Mouse (Mus musculus) heart, embryonic 15.5 days (tissue): ENCODE data around the gene Tdp2. TPM values are rescaled to one million over a fixed set of nuclear protein-coding genes. Genes with fewer than 3 reads are reported as not detected.

Experiments used
- ATAC-seq: fragments of 200-750 bp; cut with Nextera tagmentation; replicated peaks from 2 replicates; pipeline ENCODE4 v1.8.0; 2017; ENCODE audit warnings: low read depth, moderate TSS enrichment; ENCODE audit not compliant: insufficient number of reproducible peaks, insufficient read depth, low FRiP score
- H3K27ac ChIP-seq: fragments of 300-500 bp; sonication (generic); 2 replicates; pipeline ENCODE4 v1.5.1; 2015; ENCODE audit warnings: mild to moderate bottlenecking, inconsistent platforms
- H3K27me3 ChIP-seq: fragments of 300-500 bp; sonication (generic); 2 replicates; pipeline ENCODE4 v1.6.1; 2015; ENCODE audit warnings: inconsistent platforms
- H3K36me3 ChIP-seq: fragments of 300-500 bp; sonication (generic); 2 replicates; pipeline ENCODE4 v1.6.1; 2015; ENCODE audit warnings: mild to moderate bottlenecking, inconsistent platforms
- H3K4me1 ChIP-seq: fragments of 300-500 bp; sonication (generic); replicated peaks from 2 replicates; pipeline ENCODE4 v1.6.1; 2015; ENCODE audit warnings: inconsistent platforms
- H3K4me2 ChIP-seq: fragments of 300-500 bp; sonication (generic); 2 replicates; pipeline ENCODE4 v1.6.1; 2015; ENCODE audit warnings: inconsistent platforms, mild to moderate bottlenecking, moderate library complexity
- H3K4me3 ChIP-seq: fragments of 300-500 bp; sonication (generic); 2 replicates; pipeline ENCODE4 v1.5.1; 2015; ENCODE audit warnings: mild to moderate bottlenecking, inconsistent platforms
- H3K9ac ChIP-seq: fragments of 300-500 bp; sonication (generic); 2 replicates; pipeline ENCODE4 v1.6.1; 2015; ENCODE audit warnings: mild to moderate bottlenecking, inconsistent platforms
- H3K9me3 ChIP-seq: fragments of 300-500 bp; sonication (generic); replicated peaks from 2 replicates; pipeline ENCODE4 v1.6.1; 2016; ENCODE audit warnings: inconsistent platforms
- WGBS: fragments of 180-500 bp; shearing (Covaris S2); methylation state at CpG from one replicate; pipeline ENCODE4 v1.1.7; 2015; ENCODE audit warnings: mixed read lengths; 5-methylcytosine and 5-hydroxymethylcytosine counted together
- polyA plus RNA-seq: library from polyadenylated mRNA; unstranded; fragments of >200 nt; fragmentation: Nextera tagmentation; extraction: Ambion mirVana; gene quantifications from 2 replicates; pipeline ENCODE4 v1.2.1, GENCODE M21; 2015

The Tdp2 gene
- polyA plus RNA-seq, 1 experiment from 2014 or later = 29.8 TPM

DNA sequence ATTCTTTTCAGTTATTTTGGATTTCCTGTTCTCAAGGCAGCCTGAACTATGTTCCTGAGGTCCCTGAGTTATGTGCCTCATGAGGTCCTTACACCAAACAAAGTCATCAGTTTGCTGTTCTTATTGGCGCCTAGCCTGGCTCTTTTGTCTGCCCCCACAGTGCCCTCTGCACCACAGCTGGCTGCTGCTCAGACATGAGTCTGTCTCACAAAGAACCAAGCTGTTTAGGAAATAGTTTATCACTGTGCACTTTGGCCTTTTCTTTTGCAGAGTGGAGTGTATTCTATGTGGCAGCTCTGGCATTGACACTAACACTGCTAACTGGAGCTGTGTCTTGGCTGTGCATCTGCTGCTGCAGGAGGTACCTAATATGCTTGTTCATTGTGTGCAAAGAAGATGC is 58.1 kb downstream of the Tdp2 start:
- Histone ChIP-seq H3K9me3 (no peaks in the 10 kb centered on the region), H3K27ac (no peak overlapping the region), H3K4me2 (no peak overlapping the region), H3K4me3 (no peak overlapping the region), H3K4me1 (no peaks in the 10 kb centered on the region), H3K27me3 (no peaks in the 10 kb centered on the region), H3K36me3 (no peaks in the 10 kb centered on the region), H3K9ac (no peak overlapping the region)
- no peak for ATAC-seq
- WGBS = 49% methylated on average over 1 of the region's 1 CpGs

Other genes with a start within 250 kb of the Tdp2 start
- 14.5 and 16.0 TPM in 2 replicates for gene Ripor2, start 249.5 kb upstream of the Tdp2 start, polyA plus RNA-seq
- not detected in 2 replicates for gene Armh2, start 90.4 kb upstream of the Tdp2 start, polyA plus RNA-seq
- gene Gmnn, start 69.8 kb upstream of the Tdp2 start, polyA plus RNA-seq = 90.7 and 102 TPM in 2 replicates
- gene BC005537, start 30.0 kb upstream of the Tdp2 start, polyA plus RNA-seq = 11.7 and 11.8 TPM in 2 replicates
- gene Acot13, start 139 bp upstream of the Tdp2 start, polyA plus RNA-seq = 223 and 306 TPM in 2 replicates
- 0.03 and 0.24 TPM in 2 replicates for gene D130043K22Rik, start 13.5 kb downstream of the Tdp2 start, polyA plus RNA-seq
- gene Aldh5a1, start 106.0 kb downstream of the Tdp2 start, polyA plus RNA-seq = 12.6 TPM in 2 replicates
- gene Gpld1, start 111.5 kb downstream of the Tdp2 start, polyA plus RNA-seq = 0.31 and 0.32 TPM in 2 replicates
- 13.1 and 13.5 TPM in 2 replicates for gene Mrs2, start 188.7 kb downstream of the Tdp2 start, polyA plus RNA-seq
- 0.56 and 0.66 TPM in 2 replicates for gene Dcdc2a, start 224.3 kb downstream of the Tdp2 start, polyA plus RNA-seq